Mouse (Mus musculus) left cerebral cortex, adult 11 months (tissue): ENCODE data around the gene Olfr49.

Source experiments
- DNase-seq: peaks from one replicate; pipeline ENCODE4 v3.0.0; 2022; ENCODE audit warnings: low spot score

Gene Olfr49

DNA sequence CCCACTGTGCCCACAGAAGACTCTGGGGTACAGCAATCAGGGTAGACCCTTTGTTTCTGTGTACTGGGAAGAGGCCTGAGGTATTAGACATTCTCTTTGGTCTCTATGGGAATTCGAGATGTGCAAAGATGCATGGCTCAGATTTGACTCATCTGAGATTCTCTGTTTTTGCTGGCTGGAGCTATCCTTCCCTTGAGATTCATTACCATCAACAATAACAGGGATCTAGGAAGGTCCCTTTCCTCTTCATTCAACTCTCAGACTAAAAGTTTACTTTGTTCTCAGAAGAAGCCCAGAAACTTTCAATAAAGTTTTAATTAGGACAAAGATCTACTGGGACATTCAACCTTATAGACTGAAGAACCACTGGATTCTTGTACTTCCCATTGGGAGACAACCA, at the start of gene Olfr49:
Olfr49 (minus strand) TSS at position 101 of the 400 bp plus-strand sequence.
- DNase-seq: no peak

DNA sequence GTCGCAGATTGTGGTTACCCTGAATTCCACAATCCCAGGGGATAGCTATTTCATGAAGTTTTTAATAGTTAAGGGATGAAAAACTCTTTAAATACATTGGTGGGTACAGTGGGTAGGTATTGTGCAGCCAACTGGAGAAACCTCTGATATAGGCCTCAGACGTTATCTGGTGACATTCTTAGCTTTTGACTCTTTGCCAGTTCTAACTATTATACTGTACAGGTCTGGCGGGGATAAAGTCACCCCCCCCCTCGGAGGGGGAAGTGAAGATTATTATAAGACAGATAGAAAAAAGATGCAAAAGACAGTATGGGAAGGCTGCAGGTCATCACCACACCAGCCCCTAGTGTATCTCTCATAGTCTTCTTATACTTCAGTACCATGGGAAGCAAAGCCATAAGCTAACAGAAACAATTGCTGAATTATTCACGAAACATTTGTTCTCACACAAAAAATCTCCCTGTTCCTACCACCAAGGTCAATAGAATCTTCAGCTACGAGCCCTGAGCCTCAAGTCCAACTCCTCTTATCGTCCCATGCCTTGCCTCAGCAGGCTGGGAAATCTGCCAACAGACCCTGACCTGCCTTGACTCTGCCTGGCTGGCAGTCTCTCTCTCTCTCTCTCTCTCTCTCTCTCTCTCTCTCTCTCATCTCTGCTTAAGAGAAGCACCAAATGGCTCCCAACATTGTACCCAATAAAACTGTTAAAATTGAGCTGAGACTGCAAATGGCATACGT, 48.9 kb upstream of the Olfr49 start:
- no peak for DNase-seq

DNA sequence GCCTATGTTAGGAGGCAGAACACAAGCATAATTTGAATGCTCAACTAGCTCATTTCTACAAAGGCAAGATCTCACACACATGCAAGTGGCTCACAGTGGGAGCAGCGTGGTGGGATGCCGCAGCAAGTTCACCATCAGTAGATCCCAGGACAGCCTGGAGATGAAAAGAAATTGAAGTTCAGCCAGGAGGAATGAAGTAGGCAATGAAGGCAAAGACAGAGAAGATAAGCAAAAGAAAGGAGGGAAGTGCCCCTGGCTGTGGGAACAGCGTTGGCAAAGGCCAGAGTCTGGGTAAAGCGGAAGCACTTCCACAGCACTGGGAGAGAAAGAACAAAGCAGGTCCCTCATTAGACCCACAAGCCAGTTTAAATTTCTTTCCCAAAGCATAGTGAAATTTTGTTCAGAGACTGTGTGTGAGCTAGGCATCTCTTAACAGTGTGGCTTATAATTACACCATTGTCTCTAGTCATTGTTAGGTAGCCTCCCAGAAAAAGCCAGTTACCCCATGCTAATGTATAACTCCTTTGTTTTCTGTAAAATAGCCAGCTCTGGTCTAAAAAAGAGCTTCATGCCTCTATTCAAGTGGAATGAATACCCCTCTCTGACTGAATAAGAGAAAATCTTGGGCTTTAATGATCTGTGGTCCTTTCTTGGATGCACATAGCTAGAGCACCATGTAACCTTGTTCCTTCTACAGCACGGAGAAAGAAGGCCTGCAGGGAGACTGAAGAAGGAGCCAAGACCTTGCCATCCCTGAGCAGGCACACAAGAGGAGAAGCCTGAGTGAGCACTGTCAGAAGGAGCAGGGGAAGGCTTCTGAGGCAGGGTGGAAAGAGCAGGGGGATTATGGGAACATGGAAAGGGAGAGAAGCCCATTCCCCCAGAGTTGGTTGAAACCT, 47.7 kb upstream of the Olfr49 start:
- no peak for DNase-seq

DNA sequence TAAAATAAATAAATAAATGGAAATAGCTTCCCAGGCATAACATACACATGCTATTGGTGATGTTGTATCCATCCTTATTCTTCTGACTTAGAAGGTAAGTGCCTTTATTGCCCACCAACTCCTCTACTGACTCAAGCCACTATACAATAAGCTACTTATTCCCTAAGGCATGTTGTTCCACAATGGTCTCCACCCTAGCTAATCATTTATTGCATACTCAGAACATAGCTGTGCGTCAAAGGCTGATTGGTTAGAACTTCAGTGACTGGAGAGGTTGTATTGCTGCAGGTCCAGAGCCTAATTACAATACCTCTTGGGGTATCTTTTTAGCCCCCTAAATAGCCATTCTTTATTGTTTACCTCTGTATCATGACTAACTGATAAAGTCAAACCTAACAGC, 46.4 kb upstream of the Olfr49 start:
- no peak for DNase-seq

DNA sequence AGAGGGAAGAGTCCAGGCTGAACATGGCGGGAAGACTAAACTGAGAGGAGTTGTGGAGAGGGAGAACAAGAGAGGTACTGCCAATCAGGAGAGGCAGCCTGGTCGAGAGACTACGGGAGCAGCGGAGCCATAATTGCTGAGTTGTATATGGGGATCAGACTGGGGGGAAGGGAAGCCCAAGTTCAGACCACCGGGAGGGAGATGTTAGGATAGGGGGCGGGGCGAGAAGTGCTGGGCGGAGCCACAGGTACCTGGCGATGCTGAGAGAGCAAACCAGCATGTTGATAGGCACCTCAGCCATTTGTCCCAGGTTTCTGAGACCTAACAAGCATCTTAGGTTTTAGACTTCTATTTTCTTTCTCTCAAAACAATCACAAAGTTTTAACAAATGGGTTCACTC, 44.5 kb upstream of the Olfr49 start:
- no peak for DNase-seq

DNA sequence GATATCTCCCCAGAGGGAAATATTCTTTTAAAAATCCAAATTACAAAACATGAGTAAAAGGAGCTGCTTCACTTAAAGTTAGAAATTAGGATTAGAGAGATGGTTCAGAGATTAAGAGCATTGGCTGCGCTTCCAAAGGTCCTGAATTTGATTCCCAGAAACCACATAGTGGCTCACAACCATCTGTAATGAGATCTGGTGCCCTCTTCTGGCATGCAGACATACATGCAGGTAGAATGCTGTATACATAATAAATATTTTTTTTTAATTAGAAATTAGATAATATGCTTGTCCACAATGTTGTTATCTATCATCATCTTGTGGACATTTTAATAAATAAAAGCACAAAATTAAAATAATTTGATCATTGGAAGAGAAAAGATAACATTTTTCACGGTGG, 43.8 kb upstream of the Olfr49 start:
- DNase-seq: no peak

DNA sequence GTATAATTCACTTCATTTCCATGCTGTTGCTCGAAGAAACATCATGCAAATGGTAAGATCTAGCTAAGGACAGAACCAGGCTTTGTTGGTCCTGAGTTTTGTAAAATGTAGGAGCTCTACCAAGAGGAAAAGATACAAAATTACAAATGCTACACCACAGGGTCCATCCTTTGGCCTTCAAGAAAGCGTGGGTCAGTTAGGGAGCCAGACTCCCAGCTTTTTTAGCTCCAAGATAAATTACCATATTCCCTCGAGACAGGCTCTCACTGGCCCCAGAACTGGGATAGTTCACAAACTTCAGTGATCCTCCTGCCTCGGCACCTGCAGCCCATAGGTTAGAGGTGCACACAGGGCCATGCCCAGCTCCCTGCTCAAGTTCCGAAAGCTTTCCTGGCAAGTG, 39.7 kb upstream of the Olfr49 start:
- no peak for DNase-seq

DNA sequence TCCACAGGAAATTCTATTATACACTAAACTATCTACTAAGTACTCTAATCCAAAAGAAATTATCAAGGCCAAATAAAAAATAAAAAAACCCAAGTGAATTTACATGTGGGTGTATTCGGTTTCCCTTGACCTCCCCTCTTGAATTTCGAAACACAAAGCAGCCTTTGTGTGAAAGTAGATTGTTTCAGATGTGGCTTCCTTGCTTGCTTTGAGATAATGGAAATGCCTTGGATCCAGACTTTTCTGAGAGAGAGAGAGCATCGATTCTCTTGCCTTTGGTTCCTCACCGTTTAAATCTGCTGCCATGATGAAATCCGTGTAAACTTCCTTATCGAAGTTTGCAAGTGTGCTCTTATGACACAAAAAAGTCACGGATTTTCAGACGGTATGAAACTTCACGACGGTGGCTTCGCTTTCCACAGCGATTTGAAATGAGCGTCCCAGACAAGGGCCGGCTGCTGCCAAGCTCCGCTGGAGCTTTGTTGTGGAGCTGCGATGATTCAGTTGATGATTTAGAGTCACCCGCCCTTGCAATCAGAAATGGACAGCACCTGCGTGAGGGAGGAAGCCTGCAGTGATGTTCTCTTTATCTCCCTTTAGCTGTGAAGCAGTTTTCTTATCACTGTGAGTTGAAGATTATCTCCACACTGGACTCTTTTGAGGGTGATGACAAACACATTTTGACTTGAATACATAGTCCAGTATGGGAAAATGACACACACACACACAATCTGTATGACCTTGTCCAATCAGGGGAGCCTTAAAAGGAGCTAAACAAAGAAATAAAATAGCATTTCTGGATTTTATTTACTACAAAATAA, 37.0 kb upstream of the Olfr49 start:
- no peak for DNase-seq

DNA sequence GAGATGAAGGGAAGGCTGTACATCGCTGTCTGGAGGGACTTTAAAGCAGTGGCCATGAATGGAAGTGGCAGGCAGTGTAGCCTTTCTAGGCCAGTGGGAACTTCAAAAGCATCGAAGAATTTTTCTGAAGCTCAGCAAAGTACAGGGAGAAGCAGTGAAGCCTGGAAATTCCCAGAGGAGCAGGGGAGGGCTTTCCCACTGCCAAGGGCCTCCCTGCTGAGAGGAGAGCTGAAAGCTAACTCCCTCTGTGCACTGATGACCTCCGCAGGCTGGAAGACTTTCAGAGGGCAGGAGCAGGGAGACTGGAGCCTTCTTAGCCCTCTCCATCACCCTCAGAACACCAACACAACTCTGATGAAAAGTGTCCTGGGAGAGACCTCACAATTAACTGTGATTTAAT, 27.0 kb upstream of the Olfr49 start:
- DNase-seq: no peak

DNA sequence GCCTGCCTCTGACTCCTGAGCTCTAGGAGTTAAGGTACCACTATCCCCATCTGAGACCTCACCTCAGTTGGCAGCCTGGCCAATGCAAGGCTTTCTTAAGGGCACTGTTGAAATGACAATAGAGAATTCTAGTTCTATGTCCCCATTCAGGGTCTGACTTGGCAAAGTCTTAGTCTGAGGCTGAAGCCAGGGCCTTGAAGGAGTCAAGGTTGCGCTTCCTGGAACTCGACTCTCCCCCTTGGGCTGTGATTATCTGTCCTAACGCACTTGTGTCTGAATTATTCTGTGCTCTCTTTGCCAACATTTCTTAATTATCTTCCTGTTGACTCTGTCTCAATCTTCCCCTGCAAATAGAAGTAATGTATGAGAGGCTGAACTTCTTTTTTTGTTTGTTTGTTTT, 15.9 kb upstream of the Olfr49 start:
- no peak for DNase-seq

DNA sequence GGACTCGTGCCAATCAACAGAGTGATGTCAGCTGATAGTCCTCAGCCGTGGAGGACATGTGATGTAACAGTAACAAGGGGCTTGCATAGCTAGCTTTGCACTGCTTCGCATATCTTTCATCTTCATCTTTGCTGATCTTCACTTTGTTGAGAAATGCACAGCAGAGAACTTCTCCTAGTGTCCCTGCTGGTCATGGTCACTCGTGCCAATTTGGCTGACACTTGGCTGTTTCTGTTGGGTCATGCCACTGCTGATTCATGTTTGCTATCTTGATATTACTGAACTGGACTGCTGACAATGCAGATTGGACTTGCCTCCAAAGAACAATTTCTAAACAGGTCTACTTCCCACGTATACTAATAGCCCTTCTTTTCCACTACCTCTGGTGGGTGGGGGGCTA, 15.4 kb upstream of the Olfr49 start:
- no peak for DNase-seq

DNA sequence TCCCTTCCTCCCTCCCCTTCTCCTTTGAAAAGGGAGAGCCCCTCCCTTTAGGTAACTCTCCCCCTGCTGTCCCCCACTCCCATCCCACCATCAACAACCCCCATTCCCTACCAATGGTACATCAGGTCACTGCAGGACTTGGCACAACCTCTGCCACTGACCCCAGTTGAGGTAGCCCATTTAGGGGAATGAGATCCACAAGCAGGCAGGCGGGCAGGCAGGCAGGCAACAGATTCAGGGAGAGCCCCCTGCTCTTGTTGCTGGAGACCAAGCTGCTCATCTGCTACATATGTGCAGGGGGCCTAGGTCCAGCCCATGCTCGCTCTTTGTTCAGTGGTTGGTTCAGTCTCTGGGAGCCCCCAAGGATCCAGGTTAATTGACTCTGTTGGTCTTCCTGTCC, 8.3 kb downstream of the Olfr49 start:
- no peak for DNase-seq

DNA sequence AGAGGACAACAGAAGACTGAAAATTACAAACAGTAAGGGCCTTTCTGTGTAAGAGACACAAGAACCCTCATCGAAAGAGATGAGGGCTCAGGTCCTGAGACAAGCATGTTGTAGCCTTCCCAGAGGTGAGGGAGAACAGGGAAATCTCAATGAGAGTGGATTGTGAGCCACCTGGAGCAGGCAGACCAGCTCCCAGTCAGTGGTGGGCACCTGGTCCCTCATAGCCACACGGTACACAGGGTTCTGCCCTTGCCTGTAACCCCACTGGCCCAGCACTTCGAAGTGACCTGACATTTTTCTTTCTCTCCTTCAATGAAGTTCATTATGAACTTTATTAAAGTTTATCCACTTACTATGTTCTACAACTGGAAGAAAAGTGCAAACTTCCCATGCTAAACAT, 12.0 kb downstream of the Olfr49 start:
- DNase-seq: no peak

DNA sequence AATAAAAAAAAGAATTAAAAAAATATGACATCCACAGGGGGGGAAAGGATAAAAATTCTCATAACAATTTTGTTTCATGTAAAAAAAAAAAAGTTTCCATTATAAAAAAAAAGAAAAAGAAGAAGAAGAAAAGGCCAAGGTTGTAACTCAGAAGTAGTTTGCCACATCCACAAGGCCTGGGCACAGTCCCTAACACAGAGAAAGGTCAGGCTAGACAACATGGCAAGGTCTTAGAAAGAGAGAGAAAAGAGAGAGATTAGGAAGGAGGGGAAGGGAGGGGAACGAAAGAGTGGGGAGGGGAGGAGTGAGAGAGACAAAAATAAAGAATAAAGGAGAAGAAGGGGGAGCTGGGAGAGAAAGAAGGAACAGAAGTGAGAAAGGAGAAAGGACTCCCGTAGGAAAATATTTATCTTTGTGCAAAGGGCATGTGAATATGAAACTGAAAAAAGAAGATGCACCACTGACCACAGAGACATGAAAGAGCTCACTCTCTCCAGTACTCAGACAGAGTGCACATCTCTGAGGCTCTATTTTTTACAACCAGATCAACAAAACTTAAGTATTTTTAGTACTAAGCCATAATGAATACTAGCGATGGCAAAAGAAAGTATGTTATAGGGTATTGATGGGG, 12.6 kb downstream of the Olfr49 start:
- DNase-seq: no peak

DNA sequence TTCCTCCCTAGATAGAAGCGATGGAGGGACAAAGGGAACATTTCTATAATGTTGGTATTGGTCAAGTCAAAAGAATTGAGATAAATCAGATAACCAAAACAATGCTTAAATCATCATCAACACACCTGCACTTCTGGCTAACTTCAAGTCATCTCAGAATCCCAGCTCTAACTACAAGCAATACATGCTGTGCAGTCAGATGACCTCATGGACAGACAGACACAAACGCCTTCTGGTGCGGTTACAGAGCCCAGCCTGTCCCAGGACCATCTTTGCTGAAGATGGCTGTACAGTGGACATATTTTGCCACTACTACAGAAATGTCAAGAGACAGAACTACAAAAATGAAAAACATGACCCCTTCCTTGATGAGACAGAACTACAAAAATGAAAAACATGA, 14.3 kb downstream of the Olfr49 start:
- DNase-seq: no peak

DNA sequence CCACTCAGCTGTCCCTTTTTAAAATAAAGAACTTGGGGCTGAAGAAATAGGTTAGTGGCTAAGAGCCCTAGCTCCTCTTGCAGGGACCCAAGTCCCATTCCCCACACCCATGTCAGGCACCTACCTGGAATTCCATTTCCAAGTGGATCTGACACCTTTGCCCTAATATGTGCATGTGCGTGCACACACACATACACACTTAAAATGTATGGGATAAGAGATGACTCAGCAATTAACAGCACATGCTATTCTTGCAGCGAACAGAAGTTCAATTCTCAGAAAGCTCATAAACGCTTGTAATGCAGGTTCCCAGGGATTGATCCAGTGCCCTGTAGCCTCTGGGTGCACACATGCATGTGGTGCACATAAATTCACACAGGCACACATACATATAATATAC, 15.2 kb downstream of the Olfr49 start:
- DNase-seq: no peak

DNA sequence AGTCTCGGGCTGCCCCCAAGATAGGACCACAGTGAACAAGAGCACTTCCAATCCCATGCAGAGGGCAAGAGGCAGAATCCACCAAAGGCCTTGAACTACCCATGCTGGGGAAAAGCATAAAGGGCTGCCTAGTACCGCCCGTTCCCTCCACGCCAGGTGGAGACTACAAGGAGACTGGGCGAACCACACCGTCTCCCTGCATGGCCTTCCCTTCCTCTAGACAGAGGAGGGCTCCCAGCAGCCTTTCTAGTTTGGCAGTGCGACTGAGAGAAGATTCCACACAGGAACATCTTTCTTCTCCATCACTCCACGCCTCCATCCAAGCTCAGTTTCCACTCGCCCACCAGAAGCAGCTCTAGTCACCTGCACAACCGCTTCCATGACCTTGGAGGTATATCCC, 16.8 kb downstream of the Olfr49 start:
- no peak for DNase-seq

DNA sequence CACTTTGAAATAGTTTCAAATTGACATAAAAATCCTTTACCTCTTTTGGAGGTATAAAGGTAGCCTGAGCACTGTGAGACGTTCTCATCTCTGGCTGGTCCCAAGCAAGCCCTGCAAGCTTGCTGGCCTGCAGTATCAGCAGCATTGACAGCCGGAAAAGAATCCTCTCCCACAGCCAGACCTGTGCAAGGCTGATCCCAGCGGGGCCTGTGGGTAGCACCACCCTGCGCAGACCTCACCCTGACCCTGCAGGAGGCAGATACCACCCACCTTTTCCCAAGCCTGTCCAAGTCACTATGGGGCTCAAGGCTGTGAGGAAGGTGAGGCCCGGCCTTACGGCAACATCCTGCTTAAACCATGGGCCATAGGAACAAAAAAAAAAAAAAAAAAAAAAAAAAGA, 18.8 kb downstream of the Olfr49 start:
- no peak for DNase-seq

DNA sequence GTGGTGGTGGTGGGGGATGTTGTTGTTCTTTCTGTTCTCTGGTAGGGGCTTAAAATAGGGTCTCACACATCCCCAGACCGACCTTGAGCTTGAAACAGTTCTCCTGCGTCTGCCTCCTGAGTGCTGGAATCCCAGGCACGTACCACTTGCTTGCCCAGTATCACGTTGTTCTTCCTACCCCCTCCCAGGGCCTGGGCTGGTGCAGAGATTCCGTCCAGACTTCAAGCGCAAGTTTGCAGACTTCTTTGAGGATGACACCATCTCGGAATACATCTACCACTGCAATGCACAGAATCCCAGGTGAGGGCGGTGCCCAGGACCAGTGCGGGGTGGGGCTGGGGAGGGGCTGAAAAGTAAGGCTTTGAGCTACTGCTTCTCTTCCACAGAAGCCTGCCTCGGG, 19.6 kb downstream of the Olfr49 start:
- DNase-seq: no peak

DNA sequence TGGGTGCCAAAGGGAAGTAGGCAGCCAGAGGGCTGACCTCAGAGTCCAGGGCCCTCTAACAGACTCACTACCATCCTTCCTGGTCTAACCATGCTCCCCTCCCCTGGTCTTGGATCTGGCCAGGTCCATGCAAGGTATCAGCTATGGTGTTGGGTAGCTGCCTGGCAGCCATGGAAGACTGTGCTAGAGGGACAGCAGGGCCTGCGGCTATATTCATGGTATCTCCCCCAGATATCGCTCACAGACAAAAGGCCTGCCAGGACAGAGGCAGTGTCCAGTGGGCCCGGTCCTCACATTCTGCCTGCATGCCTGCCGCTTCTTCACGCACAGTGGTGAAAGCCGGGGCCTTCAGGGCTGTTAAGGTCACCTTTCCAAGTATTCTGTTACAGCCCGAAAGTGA, 20.5 kb downstream of the Olfr49 start:
- DNase-seq: no peak

DNA sequence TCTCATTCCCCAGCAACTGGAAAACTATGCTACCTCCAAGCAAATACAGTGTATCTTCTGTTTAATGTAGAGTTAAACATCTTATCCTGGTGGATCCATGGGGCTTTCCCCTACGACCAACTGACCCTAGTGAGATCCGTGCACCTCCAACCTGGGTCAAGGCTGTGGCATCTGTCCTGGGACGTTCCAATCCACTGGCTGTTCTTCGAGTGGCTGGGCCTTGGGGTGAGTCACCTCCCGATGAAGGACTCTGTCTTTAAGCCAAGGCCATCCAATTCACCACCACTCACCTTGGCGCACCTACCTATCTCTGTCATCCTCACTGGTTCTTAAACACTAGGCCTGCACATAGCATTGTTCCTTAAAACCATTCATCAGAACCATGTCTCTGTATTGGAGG, 21.6 kb downstream of the Olfr49 start:
- DNase-seq: no peak

DNA sequence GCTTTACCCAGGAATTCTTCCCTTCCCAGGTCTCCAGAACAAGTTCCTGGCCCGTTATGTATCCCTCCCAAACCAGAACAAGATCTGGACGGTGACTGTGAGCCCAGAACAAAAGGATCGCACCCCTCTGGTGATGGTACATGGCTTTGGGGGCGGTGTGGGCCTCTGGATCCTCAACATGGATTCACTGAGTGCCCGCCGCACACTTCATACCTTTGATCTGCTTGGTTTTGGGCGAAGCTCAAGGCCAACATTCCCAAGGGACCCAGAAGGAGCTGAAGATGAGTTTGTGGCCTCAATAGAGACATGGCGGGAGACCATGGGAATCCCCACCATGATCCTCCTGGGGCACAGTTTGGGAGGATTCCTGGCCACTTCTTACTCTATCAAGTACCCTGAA, 22.1 kb downstream of the Olfr49 start:
- DNase-seq: no peak
